Mouse (Mus musculus): ENCODE data around the gene Olfr951.

DNA sequence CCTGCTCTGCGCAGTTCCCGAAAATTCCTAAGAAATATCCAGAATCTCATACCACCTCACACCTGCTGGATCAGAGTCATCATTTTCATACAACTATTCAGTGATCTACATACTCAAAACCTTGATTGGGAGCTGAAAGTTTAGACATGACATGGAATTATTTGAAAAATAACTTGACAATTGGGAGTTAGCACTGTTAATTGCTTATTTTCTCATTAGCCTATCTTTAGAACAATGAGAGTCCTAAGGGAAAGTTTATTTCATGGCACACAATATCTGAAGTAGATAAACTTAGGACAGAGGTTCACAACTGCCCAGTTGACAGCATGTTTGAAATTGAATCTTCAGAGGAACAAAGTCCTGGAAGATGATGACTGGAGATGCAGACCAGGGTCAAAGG, at the start of gene Olfr951:
- no peak for TF ChIP-seq GATA1 (IDR thresholded peaks at IDR 0.05; ENCODE audit: borderline replicate concordance, low read length)
- no peak for TF ChIP-seq FLI1 (IDR thresholded peaks at IDR 0.05; ENCODE audit: low read length)
